Mouse (Mus musculus) heart, adult 9 months (tissue): Measurements from ENCODE around the gene Adcy3.

Source experiments
- DNase-seq, 2 experiments: peaks; one replicate each; pipeline ENCODE4 v3.0.0; 2022; ENCODE audit warnings: low spot score in 2 of 2

Adcy3 gene

GRCm38 (mm10) chr12:4243805-4244204, 110.9 kb downstream of the Adcy3 start:
- no peak for DNase-seq

- no peak for DNase-seq
Measured at GRCm38 (mm10) chr12:4245742-4246141, 112.8 kb downstream of the Adcy3 start.

GRCm38 (mm10) chr12:4249786-4250185, 116.9 kb downstream of the Adcy3 start:
- DNase-seq: no peak

DNA sequence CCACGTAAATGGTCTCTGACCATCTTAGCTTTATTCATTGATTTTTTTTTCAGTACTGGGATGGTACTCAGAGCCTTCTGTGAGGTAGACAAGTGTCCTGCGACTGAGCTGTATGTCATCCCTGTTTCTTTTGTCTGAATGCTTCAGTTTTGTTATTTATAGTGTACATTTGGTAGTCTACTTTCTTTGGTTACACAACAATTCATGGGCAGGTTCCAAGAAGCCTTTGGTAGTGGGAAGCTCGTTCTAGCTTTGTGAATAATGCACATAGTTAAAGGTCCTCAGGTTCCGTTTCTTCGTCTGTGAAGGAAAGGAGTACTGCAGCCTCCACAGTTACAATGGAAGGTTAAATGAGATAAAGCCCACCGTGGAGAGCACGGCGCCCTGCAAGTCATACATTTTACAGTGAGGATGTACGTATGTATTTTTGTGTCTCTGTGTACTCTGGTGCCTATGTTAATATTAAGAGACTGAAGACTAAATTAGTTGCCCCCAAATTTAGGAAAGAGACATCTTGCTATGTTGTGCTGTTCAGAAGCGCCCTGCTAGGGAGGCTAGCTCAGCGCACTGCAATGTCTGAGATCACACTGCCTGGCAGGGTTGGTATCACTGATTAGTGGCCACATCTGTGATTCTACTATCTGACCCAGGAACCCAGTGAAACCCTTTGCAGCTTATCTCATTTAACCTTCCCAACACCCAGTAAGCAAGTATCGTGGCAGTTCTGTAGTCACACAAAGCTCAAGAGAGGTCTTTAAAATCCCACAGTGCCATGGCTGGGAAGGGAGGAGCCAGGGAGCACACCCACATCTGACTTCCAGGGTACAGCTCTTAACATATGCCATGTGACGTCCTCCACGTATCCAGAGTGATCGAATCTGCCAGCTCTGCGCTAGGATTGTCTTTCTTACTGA, 120.1 kb downstream of the Adcy3 start:
- no peak for DNase-seq
